Mouse (Mus musculus): ENCODE results near the gene Klf13. TPM values are rescaled to one million over a fixed set of nuclear protein-coding genes. Genes with fewer than 3 reads are reported as not detected.

Klf13 gene
- polyA plus RNA-seq, 1 experiment from 2014 or later = 15.3 TPM

- no peak overlapping the region for H3K4me3 ChIP-seq (replicated peaks)
- no peaks in the 10 kb centered on the region for H3K9me3 ChIP-seq (replicated peaks)
- ATAC-seq (ENCODE audit: insufficient read depth) = no peak
- 65% methylated on average over 6 of the region's 6 CpGs for WGBS (ENCODE audit: insufficient replicate concordance)
- peaks cover 8% of the 10 kb centered on the region for H3K4me1 ChIP-seq (replicated peaks)
- H3K27ac ChIP-seq (replicated peaks) = no peak overlapping the region
- no peak overlapping the region for H3K9ac ChIP-seq
- H3K4me2 ChIP-seq = no peak overlapping the region
- no peaks in the 10 kb centered on the region for H3K27me3 ChIP-seq
- no peaks in the 10 kb centered on the region for H3K36me3 ChIP-seq (replicated peaks)
Measured at GRCm38 (mm10) chr7:63879583-63879982, 59.1 kb downstream of the Klf13 start.

- H3K9me3 ChIP-seq (replicated peaks) = no peaks in the 10 kb centered on the region
- H3K9ac ChIP-seq = no peak overlapping the region
- no peak overlapping the region for H3K4me3 ChIP-seq (replicated peaks)
- H3K27ac ChIP-seq (replicated peaks) = no peak overlapping the region
- ATAC-seq (ENCODE audit: insufficient read depth) = no peak
- no peaks in the 10 kb centered on the region for H3K36me3 ChIP-seq (replicated peaks)
- whole genome bisulfite sequencing (ENCODE audit: insufficient replicate concordance) = 37% methylated on average over 14 of the region's 14 CpGs
- peak overlapping the region; percentile 10; the same call in 1 of the 2 replicates for H3K4me2 ChIP-seq
- H3K4me1 ChIP-seq (replicated peaks) = peaks cover 8% of the 10 kb centered on the region
- H3K27me3 ChIP-seq = peaks cover 8% of the 10 kb centered on the region; the same call in 1 of the 2 replicates
Measured at GRCm38 (mm10) chr7:63877610-63878009, 61.1 kb downstream of the Klf13 start.

- no peak overlapping the region for H3K27ac ChIP-seq (replicated peaks)
- 41% methylated on average over 2 of the region's 2 CpGs for WGBS (ENCODE audit: insufficient replicate concordance)
- H3K4me2 ChIP-seq = no peak overlapping the region
- peaks cover 8% of the 10 kb centered on the region; the same call in 1 of the 2 replicates for H3K27me3 ChIP-seq
- H3K9me3 ChIP-seq (replicated peaks) = no peaks in the 10 kb centered on the region
- no peaks in the 10 kb centered on the region for H3K36me3 ChIP-seq (replicated peaks)
- no peak for ATAC-seq (ENCODE audit: insufficient read depth)
- H3K4me3 ChIP-seq (replicated peaks) = no peak overlapping the region
- H3K4me1 ChIP-seq (replicated peaks) = peaks cover 8% of the 10 kb centered on the region
- H3K9ac ChIP-seq = no peak overlapping the region
Measured at GRCm38 (mm10) chr7:63876640-63877039, 62.1 kb downstream of the Klf13 start.

- Histone ChIP-seq H3K36me3 (replicated peaks) (no peaks in the 10 kb centered on the region), H3K4me1 (replicated peaks) (peaks cover 8% of the 10 kb centered on the region), H3K9ac (no peak overlapping the region), H3K27ac (replicated peaks) (no peak overlapping the region), H3K9me3 (replicated peaks) (no peaks in the 10 kb centered on the region), H3K27me3 (peaks cover 8% of the 10 kb centered on the region; the same call in 1 of the 2 replicates), H3K4me2 (no peak overlapping the region), H3K4me3 (replicated peaks) (no peak overlapping the region)
- no peak for ATAC-seq (ENCODE audit: insufficient read depth)
Measured at GRCm38 (mm10) chr7:63875686-63876085, 63.0 kb downstream of the Klf13 start.

- WGBS (ENCODE audit: insufficient replicate concordance) = 55% methylated on average over 12 of the region's 12 CpGs
- no peaks in the 10 kb centered on the region for H3K9me3 ChIP-seq (replicated peaks)
- no peak for ATAC-seq (ENCODE audit: insufficient read depth)
- H3K4me2 ChIP-seq = no peak overlapping the region
- H3K27me3 ChIP-seq = peaks cover 8% of the 10 kb centered on the region; the same call in 1 of the 2 replicates
- H3K36me3 ChIP-seq (replicated peaks) = no peaks in the 10 kb centered on the region
- H3K4me1 ChIP-seq (replicated peaks) = peaks cover 8% of the 10 kb centered on the region
- no peak overlapping the region for H3K4me3 ChIP-seq (replicated peaks)
- no peak overlapping the region for H3K9ac ChIP-seq
- no peak overlapping the region for H3K27ac ChIP-seq (replicated peaks)
Measured at GRCm38 (mm10) chr7:63873880-63874279, 64.8 kb downstream of the Klf13 start.

- Histone ChIP-seq H3K36me3 (replicated peaks) (no peaks in the 10 kb centered on the region), H3K27me3 (peaks cover 8% of the 10 kb centered on the region; the same call in 1 of the 2 replicates), H3K4me2 (no peak overlapping the region), H3K4me3 (replicated peaks) (no peak overlapping the region), H3K4me1 (replicated peaks) (no peaks in the 10 kb centered on the region), H3K9ac (no peak overlapping the region), H3K9me3 (replicated peaks) (no peaks in the 10 kb centered on the region), H3K27ac (replicated peaks) (no peak overlapping the region)
- 61% methylated on average over 6 of the region's 6 CpGs for WGBS (ENCODE audit: insufficient replicate concordance)
- no peak for ATAC-seq (ENCODE audit: insufficient read depth)
Measured at GRCm38 (mm10) chr7:63871698-63872097, 67.0 kb downstream of the Klf13 start.

- Histone ChIP-seq H3K36me3 (replicated peaks) (no peaks in the 10 kb centered on the region), H3K4me2 (no peak overlapping the region), H3K4me3 (replicated peaks) (no peak overlapping the region), H3K9me3 (replicated peaks) (no peaks in the 10 kb centered on the region), H3K4me1 (replicated peaks) (no peaks in the 10 kb centered on the region), H3K27me3 (0 out of 2 replicates have a peak, but pooled peaks cover 4% of the 10 kb centered on the region), H3K9ac (no peak overlapping the region), H3K27ac (replicated peaks) (no peak overlapping the region)
- no peak for ATAC-seq (ENCODE audit: insufficient read depth)
- WGBS (ENCODE audit: insufficient replicate concordance) = 34% methylated on average over 6 of the region's 6 CpGs
Measured at GRCm38 (mm10) chr7:63868356-63868918, 70.3 kb downstream of the Klf13 start.

- ATAC-seq (ENCODE audit: insufficient read depth) = no peak
- H3K4me2 ChIP-seq = no peak overlapping the region
- H3K36me3 ChIP-seq (replicated peaks) = no peaks in the 10 kb centered on the region
- no peaks in the 10 kb centered on the region for H3K9me3 ChIP-seq (replicated peaks)
- H3K27ac ChIP-seq (replicated peaks) = no peak overlapping the region
- 73% methylated on average over 4 of the region's 4 CpGs for WGBS (ENCODE audit: insufficient replicate concordance)
- no peaks in the 10 kb centered on the region for H3K4me1 ChIP-seq (replicated peaks)
- 0 out of 2 replicates have a peak, but pooled peaks cover 4% of the 10 kb centered on the region for H3K27me3 ChIP-seq
- no peak overlapping the region for H3K9ac ChIP-seq
- no peak overlapping the region for H3K4me3 ChIP-seq (replicated peaks)
Measured at GRCm38 (mm10) chr7:63865911-63866310, 72.8 kb downstream of the Klf13 start.

- Histone ChIP-seq H3K9me3 (replicated peaks) (no peaks in the 10 kb centered on the region), H3K4me1 (replicated peaks) (peaks cover 10% of the 10 kb centered on the region)
- 44% methylated on average over 1 of the region's 1 CpGs for WGBS (ENCODE audit: insufficient replicate concordance)
Measured at GRCm38 (mm10) chr7:63863046-63863445, 75.7 kb downstream of the Klf13 start.

GRCm38 (mm10) chr7:63861123-63861522 lies 77.6 kb downstream of the Klf13 start:
- H3K4me1 ChIP-seq (replicated peaks) = peaks cover 10% of the 10 kb centered on the region
- no peak overlapping the region for H3K27ac ChIP-seq (replicated peaks)
- H3K9me3 ChIP-seq (replicated peaks) = no peaks in the 10 kb centered on the region
- H3K4me2 ChIP-seq = no peak overlapping the region
- no peak overlapping the region for H3K9ac ChIP-seq
- H3K36me3 ChIP-seq (replicated peaks) = no peaks in the 10 kb centered on the region
- ATAC-seq (ENCODE audit: insufficient read depth) = no peak
- H3K27me3 ChIP-seq = 0 out of 2 replicates have a peak, but pooled peaks cover 4% of the 10 kb centered on the region
- 74% methylated on average over 6 of the region's 6 CpGs for WGBS (ENCODE audit: insufficient replicate concordance)
- no peak overlapping the region for H3K4me3 ChIP-seq (replicated peaks)

More at GRCm38 (mm10) chr7:63863046-63863445, 75.7 kb downstream of the Klf13 start:
- H3K36me3 ChIP-seq (replicated peaks) = no peaks in the 10 kb centered on the region
- no peak overlapping the region for H3K27ac ChIP-seq (replicated peaks)
- no peak overlapping the region for H3K4me2 ChIP-seq
- H3K9ac ChIP-seq = no peak overlapping the region
- H3K4me3 ChIP-seq (replicated peaks) = no peak overlapping the region
- 0 out of 2 replicates have a peak, but pooled peaks cover 4% of the 10 kb centered on the region for H3K27me3 ChIP-seq
- ATAC-seq (ENCODE audit: insufficient read depth) = no peak

- no peaks in the 10 kb centered on the region for H3K36me3 ChIP-seq (replicated peaks)
- H3K9me3 ChIP-seq (replicated peaks) = no peaks in the 10 kb centered on the region
- peak overlapping the region; percentile 75 for H3K4me2 ChIP-seq
- H3K9ac ChIP-seq = peak overlapping the region; percentile 27; the same call in 1 of the 2 replicates
- peak; percentile 59 for ATAC-seq (ENCODE audit: insufficient read depth)
- H3K27ac ChIP-seq (replicated peaks) = no peak overlapping the region
- no peaks in the 10 kb centered on the region for H3K27me3 ChIP-seq
- WGBS (ENCODE audit: insufficient replicate concordance) = 6% methylated on average over 22 of the region's 22 CpGs
- H3K4me1 ChIP-seq (replicated peaks) = peaks cover 10% of the 10 kb centered on the region
- H3K4me3 ChIP-seq (replicated peaks) = peak overlapping the region; percentile 44
Measured at GRCm38 (mm10) chr7:63858571-63859152, 80.1 kb downstream of the Klf13 start.
